ENCODE assay signal across 8 mouse cellular contexts in genomic region chr3:52006721-52007330, GRCm38 (mm10).
DNase-seq lines count a peak whose midpoint lies in the region; ATAC-seq and TF ChIP-seq lines count a peak whose summit lies in the region.

No protein-coding gene starts in this region.

- H3K9ac ChIP-seq in heart, embryonic 12.5 days, result peak overlapping the region; percentile 57; the same call in 1 of the 2 replicates
- no peak overlapping the region for H3K9ac ChIP-seq in heart, adult 2 months (ENCODE audit: low read depth, low read length)
- peak overlapping the region; percentile 71 for H3K9ac ChIP-seq in forebrain, embryonic 16.5 days (replicated peaks; ENCODE audit: low read depth, low read length)
- H3K9ac ChIP-seq in liver, postnatal 0 days (replicated peaks), result no peak overlapping the region

- H3K36me3 ChIP-seq in heart, embryonic 12.5 days, result no peaks in the 10 kb centered on the region
- no peaks in the 10 kb centered on the region for H3K36me3 ChIP-seq in heart, adult 2 months (ENCODE audit: control insufficient read depth, insufficient read depth, low read length)
- H3K36me3 ChIP-seq in forebrain, embryonic 16.5 days (ENCODE audit: control insufficient read depth, insufficient read depth), result no peaks in the 10 kb centered on the region
- H3K36me3 ChIP-seq in liver, postnatal 0 days (replicated peaks; ENCODE audit: insufficient read depth, low read length), result no peaks in the 10 kb centered on the region

- H3K4me2 ChIP-seq in heart, embryonic 12.5 days, result peak overlapping the region; percentile 74
- H3K4me2 ChIP-seq in forebrain, embryonic 16.5 days (ENCODE audit: low read length), result peak overlapping the region; percentile 68
- H3K4me2 ChIP-seq in liver, postnatal 0 days (ENCODE audit: low read depth, low read length), result peak overlapping the region; percentile 94

- H3K27ac ChIP-seq in heart, embryonic 12.5 days (ENCODE audit: poor library complexity, severe bottlenecking), result no peak overlapping the region
- no peak overlapping the region for H3K27ac ChIP-seq in heart, adult 2 months
- H3K27ac ChIP-seq in forebrain, embryonic 16.5 days (ENCODE audit: low read length), result peak overlapping the region; percentile 98
- no peak overlapping the region for H3K27ac ChIP-seq in liver, postnatal 0 days (ENCODE audit: low read depth)

- H3K79me2 ChIP-seq in heart, adult 2 months (replicated peaks; ENCODE audit: control insufficient read depth, insufficient read depth, low read length), result no peaks in the 10 kb centered on the region

- no peak for TF ChIP-seq CTCF in heart, adult 2 months (IDR thresholded peaks at IDR 0.05)
- no peak for TF ChIP-seq CTCF in liver, postnatal 0 days (IDR thresholded peaks at IDR 0.05; ENCODE audit: low read depth)

- peak overlapping the region; percentile 45 for H3K4me3 ChIP-seq in heart, embryonic 12.5 days
- no peak overlapping the region for H3K4me3 ChIP-seq in heart, adult 2 months
- H3K4me3 ChIP-seq in forebrain, embryonic 16.5 days (replicated peaks; ENCODE audit: low read length), result peak overlapping the region; percentile 44
- H3K4me3 ChIP-seq in liver, postnatal 0 days (ENCODE audit: low read depth, low read length), result peak overlapping the region; percentile 56

- DNase-seq in heart, adult 2 months, result no peak
- DNase-seq in brain, adult 2 months (ENCODE audit: low read depth, low spot score), result peak; percentile 68
- DNase-seq in liver, postnatal 0 days, result no peak
- DNase-seq in adrenal gland, postnatal 14 days, result no peak
- no peak for DNase-seq in right cerebral cortex, postnatal 4 days

- ATAC-seq in heart, embryonic 12.5 days (ENCODE audit: insufficient number of reproducible peaks, low FRiP score), result no peak
- peak; percentile 10; the same call in 1 of the 2 replicates for ATAC-seq in forebrain, embryonic 16.5 days
- ATAC-seq in liver, postnatal 0 days, result no peak
- no peak for ATAC-seq in erythroblast, adult 5-6 weeks (replicated peaks; ENCODE audit: low FRiP score, poor library complexity, severe bottlenecking)

- peaks cover 26% of the 10 kb centered on the region for H3K4me1 ChIP-seq in heart, embryonic 12.5 days (replicated peaks)
- H3K4me1 ChIP-seq in heart, adult 2 months (ENCODE audit: control insufficient read depth, insufficient read depth, low read length), result peaks cover 3% of the 10 kb centered on the region; the same call in 1 of the 2 replicates
- peaks cover 31% of the 10 kb centered on the region for H3K4me1 ChIP-seq in forebrain, embryonic 16.5 days (replicated peaks; ENCODE audit: control insufficient read depth, insufficient read depth, low read length)
- peaks cover 17% of the 10 kb centered on the region for H3K4me1 ChIP-seq in liver, postnatal 0 days (ENCODE audit: insufficient read depth)

- 38% methylated on average over 9 of the region's 9 CpGs for WGBS in heart, embryonic 12.5 days
- WGBS in heart, adult 2 months, result 32% methylated on average over 9 of the region's 9 CpGs
- 28% methylated on average over 9 of the region's 9 CpGs for WGBS in forebrain, embryonic 16.5 days
- WGBS in liver, postnatal 0 days (ENCODE audit: insufficient replicate concordance), result 34% methylated on average over 9 of the region's 9 CpGs

- intact Hi-C loops in heart, adult 2 months (cut with DNase I), result loop anchor here (5.0 kb wide), 2 partner anchors 95 to 145 kb away; no protein-coding TSS in a partner anchor

- no peak for TF ChIP-seq POLR2A in heart, adult 2 months (IDR thresholded peaks at IDR 0.05; ENCODE audit: insufficient read depth, low read depth, low read length)

- H3K9me3 ChIP-seq in heart, embryonic 12.5 days (replicated peaks), result no peaks in the 10 kb centered on the region
- H3K9me3 ChIP-seq in forebrain, embryonic 16.5 days (ENCODE audit: control insufficient read depth, low read length), result no peaks in the 10 kb centered on the region
- H3K9me3 ChIP-seq in liver, postnatal 0 days (ENCODE audit: low read length), result no peaks in the 10 kb centered on the region

- TF ChIP-seq EP300 in heart, adult 2 months (IDR thresholded peaks at IDR 0.05; ENCODE audit: insufficient read depth, low read depth, low read length), result no peak
- no peak for TF ChIP-seq EP300 in liver, postnatal 0 days (IDR thresholded peaks at IDR 0.05; ENCODE audit: low read depth)

- H3K27me3 ChIP-seq in heart, embryonic 12.5 days (replicated peaks), result no peaks in the 10 kb centered on the region
- no peaks in the 10 kb centered on the region for H3K27me3 ChIP-seq in heart, adult 2 months (ENCODE audit: control insufficient read depth, insufficient read depth, low read length)
- no peaks in the 10 kb centered on the region for H3K27me3 ChIP-seq in forebrain, embryonic 16.5 days (replicated peaks; ENCODE audit: control insufficient read depth, insufficient read depth, low read length)
- H3K27me3 ChIP-seq in liver, postnatal 0 days (ENCODE audit: insufficient read depth, low read length), result no peaks in the 10 kb centered on the region

Comparison
In these comparisons a context has a peak if more than half of its experiments do, and no peak if none do; other contexts are left out.
1. H3K9ac ChIP-seq: peak in heart, embryonic 12.5 days (single experiment) and forebrain, embryonic 16.5 days (single experiment); none in heart, adult 2 months (single experiment) and liver, postnatal 0 days (single experiment).
2. Peak in every context shown above with its lines, with median percentiles within 50 percentile points of each other: H3K4me2 ChIP-seq.